Mouse (Mus musculus) megakaryocyte progenitor cell, adult 5-6 weeks (primary cell): ENCODE results near the gene Krt71. TPM values are rescaled to one million over a fixed set of nuclear protein-coding genes. Genes with fewer than 3 reads are reported as not detected.
"Not testable (repeated sequence)": the region's sequence is repeated elsewhere in the genome, so short reads cannot be mapped to it uniquely, and the experiment has no call there.

Source experiments
- ATAC-seq: replicated peaks from 2 replicates; pipeline ENCODE4 v1.8.0; 2016; ENCODE audit warnings: mild to moderate bottlenecking, moderate TSS enrichment, inconsistent platforms; ENCODE audit not compliant: poor library complexity
- total RNA-seq, 2 experiments: library from RNA; stranded (forward) in 1 of 2; stranded (reverse) in 1 of 2; fragments of 157-497, 149-512 nt in 1 of 2; fragments of 200-1000 nt in 1 of 2; gene quantifications; 2 replicates each; pipeline versions ENCODE4 v1.2.3 to v1.2.4; 2015 to 2017

Gene Krt71
- total RNA-seq, 2 experiments from 2014 or later, result not detected

DNA sequence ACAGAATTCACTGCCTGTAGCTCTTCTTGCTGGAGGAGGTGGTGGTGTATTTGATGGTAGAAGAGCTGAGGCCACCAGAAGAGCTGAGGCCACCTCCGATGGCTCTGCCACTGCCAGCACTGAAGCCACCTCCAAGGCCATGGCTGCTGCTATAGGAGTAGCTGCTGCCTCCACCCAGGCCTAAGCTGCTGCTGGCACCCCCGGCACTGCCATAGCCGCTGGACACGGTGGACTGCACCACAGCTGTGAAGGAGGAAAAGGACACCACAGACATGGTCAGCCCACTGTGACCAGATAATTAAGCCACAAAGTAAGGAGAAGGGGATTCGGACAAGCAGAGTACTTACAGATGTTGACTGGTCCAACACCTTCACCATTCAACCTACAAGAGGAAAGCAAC is 52.4 kb downstream of the Krt71 start:
- not testable (repeated sequence) for ATAC-seq

DNA sequence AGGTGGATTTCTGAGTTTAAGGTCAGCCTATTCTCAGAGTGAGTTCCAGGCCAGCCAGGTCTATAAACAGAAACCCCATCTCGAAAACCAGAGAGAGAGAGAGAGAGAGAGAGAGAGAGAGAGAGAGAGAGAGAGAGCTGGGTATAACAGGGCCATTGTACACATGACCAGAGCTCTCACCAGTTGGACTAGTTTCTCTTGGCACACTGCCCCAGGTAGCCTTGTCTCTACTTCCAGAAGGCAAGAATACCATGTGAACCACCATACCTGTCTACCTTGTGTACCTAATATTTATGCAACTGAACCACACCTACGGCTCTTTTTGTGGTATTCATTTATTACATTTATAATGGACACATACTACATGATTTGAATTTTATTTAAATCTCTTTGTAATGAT is 54.7 kb downstream of the Krt71 start:
- no peak for ATAC-seq

Other genes with a start within 250 kb of the Krt71 start
- 0.64 TPM in 1 of 2 replicates, not detected in the other for gene Gm49425, start 225.8 kb downstream of the Krt71 start, total RNA-seq (2015)
- not detected in 2 replicates for gene Gm49425, start 225.8 kb downstream of the Krt71 start, total RNA-seq (2017)
- not detected in 2 replicates for gene Krt84, start 210.3 kb downstream of the Krt71 start, total RNA-seq (2015)
- gene Krt84, start 210.3 kb downstream of the Krt71 start, total RNA-seq (2017), result not detected in 2 replicates
- not detected in 2 replicates for gene Krt82, start 192.4 kb downstream of the Krt71 start, total RNA-seq (2015)
- gene Krt82, start 192.4 kb downstream of the Krt71 start, total RNA-seq (2017), result not detected in 2 replicates
- gene Krt90, start 180.2 kb downstream of the Krt71 start, total RNA-seq (2015), result not detected in 2 replicates
- gene Krt90, start 180.2 kb downstream of the Krt71 start, total RNA-seq (2017), result not detected in 2 replicates
- not detected in 2 replicates for gene Krt75, start 169.2 kb downstream of the Krt71 start, total RNA-seq (2015)
- not detected in 2 replicates for gene Krt75, start 169.2 kb downstream of the Krt71 start, total RNA-seq (2017)
- gene Gm5414, start 114.9 kb downstream of the Krt71 start, total RNA-seq (2015), result not detected in 2 replicates
- gene Gm5414, start 114.9 kb downstream of the Krt71 start, total RNA-seq (2017), result not detected in 2 replicates
- gene Gm5478, start 95.7 kb downstream of the Krt71 start, total RNA-seq (2015), result not detected in 2 replicates
- not detected in 2 replicates for gene Gm5478, start 95.7 kb downstream of the Krt71 start, total RNA-seq (2017)
- gene Krt6b, start 62.8 kb downstream of the Krt71 start, total RNA-seq (2015), result not detected in 2 replicates
- gene Krt6b, start 62.8 kb downstream of the Krt71 start, total RNA-seq (2017), result not detected in 2 replicates
- not detected in 2 replicates for gene Krt6a, start 48.8 kb downstream of the Krt71 start, total RNA-seq (2015)
- not detected in 2 replicates for gene Krt6a, start 48.8 kb downstream of the Krt71 start, total RNA-seq (2017)
- gene Krt5, start 30.2 kb downstream of the Krt71 start, total RNA-seq (2015), result not detected in 2 replicates
- gene Krt5, start 30.2 kb downstream of the Krt71 start, total RNA-seq (2017), result not detected in 2 replicates
- not detected in 2 replicates for gene Krt72, start 43.4 kb upstream of the Krt71 start, total RNA-seq (2015)
- gene Krt72, start 43.4 kb upstream of the Krt71 start, total RNA-seq (2017), result not detected in 2 replicates
- gene Krt73, start 59.2 kb upstream of the Krt71 start, total RNA-seq (2015), result not detected in 2 replicates
- gene Krt73, start 59.2 kb upstream of the Krt71 start, total RNA-seq (2017), result not detected in 2 replicates
- not detected in 2 replicates for gene Krt2, start 75.1 kb upstream of the Krt71 start, total RNA-seq (2015)
- not detected in 2 replicates for gene Krt2, start 75.1 kb upstream of the Krt71 start, total RNA-seq (2017)
- not detected in 2 replicates for gene Krt1, start 107.7 kb upstream of the Krt71 start, total RNA-seq (2015)
- not detected in 2 replicates for gene Krt1, start 107.7 kb upstream of the Krt71 start, total RNA-seq (2017)
- gene Krt77, start 126.6 kb upstream of the Krt71 start, total RNA-seq (2015), result not detected in 2 replicates
- not detected in 2 replicates for gene Krt77, start 126.6 kb upstream of the Krt71 start, total RNA-seq (2017)
- gene Krt76, start 149.8 kb upstream of the Krt71 start, total RNA-seq (2015), result not detected in 2 replicates
- not detected in 2 replicates for gene Krt76, start 149.8 kb upstream of the Krt71 start, total RNA-seq (2017)
- 0.52 TPM in 1 of 2 replicates, not detected in the other for gene Krt4, start 181.6 kb upstream of the Krt71 start, total RNA-seq (2015)
- not detected in 2 replicates for gene Krt4, start 181.6 kb upstream of the Krt71 start, total RNA-seq (2017)
- gene Krt79, start 197.2 kb upstream of the Krt71 start, total RNA-seq (2015), result not detected in 2 replicates
- gene Krt79, start 197.2 kb upstream of the Krt71 start, total RNA-seq (2017), result not detected in 2 replicates
- not detected in 2 replicates for gene Krt78, start 211.2 kb upstream of the Krt71 start, total RNA-seq (2015)
- gene Krt78, start 211.2 kb upstream of the Krt71 start, total RNA-seq (2017), result not detected in 2 replicates